Mouse (Mus musculus): ENCODE measurements around the gene Zan. TPM values are rescaled to one million over a fixed set of nuclear protein-coding genes. Genes with fewer than 3 reads are reported as not detected.

The Zan gene
- polyA plus RNA-seq, 1 experiment from 2014 or later = 0.17 TPM

DNA sequence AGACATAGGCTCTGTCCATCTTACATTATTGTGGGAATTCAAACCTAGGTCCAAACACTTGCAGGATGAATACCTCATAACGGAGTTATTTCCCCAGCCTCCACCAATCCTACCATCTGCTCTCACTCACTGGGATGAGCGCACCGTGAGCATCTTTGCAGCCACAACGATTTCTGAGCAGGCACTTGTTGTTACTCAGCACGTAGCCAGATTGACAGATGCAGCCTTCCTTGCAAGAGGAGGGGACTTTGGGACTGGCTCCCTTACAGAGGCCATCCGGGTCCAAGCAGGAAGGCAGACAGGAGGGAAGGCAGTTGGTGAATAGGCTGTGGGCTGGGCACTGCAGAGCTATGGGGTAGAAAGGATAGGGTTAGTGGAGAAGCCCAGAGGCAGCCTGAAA lies 67.4 kb downstream of the Zan start:
- WGBS = 64% methylated on average over 6 of the region's 6 CpGs
- no peaks in the 10 kb centered on the region for H3K36me3 ChIP-seq
- no peaks in the 10 kb centered on the region for H3K9me3 ChIP-seq
- no peak overlapping the region for H3K27ac ChIP-seq
- no peak for ATAC-seq (ENCODE audit: insufficient number of reproducible peaks, insufficient read depth, low FRiP score, low TSS enrichment, low read depth)
- H3K4me2 ChIP-seq = no peak overlapping the region
- no peak overlapping the region for H3K9ac ChIP-seq
- H3K4me3 ChIP-seq = no peak overlapping the region
- peaks cover 11% of the 10 kb centered on the region for H3K4me1 ChIP-seq
- no peaks in the 10 kb centered on the region for H3K27me3 ChIP-seq

DNA sequence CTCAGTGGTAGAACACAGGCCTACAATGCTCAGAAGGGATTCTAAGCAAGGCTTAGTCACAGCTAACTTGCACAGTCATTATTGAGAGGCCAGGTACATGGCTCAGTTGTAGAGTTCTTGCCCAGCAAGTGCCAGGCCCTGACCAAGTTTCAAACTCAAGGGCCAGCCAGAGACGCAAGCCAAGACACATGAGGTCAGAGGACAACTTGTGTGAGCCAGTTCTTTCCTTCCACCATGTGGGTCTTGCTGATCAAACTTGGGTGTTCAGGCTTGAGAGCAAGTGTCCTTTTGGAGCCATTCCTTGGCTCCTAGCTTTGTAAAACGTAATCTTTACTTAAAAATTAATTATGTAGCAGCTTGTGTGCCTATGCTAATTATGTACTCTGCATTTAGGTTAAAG lies 72.8 kb downstream of the Zan start:
- H3K36me3 ChIP-seq = no peaks in the 10 kb centered on the region
- no peaks in the 10 kb centered on the region for H3K9me3 ChIP-seq
- no peak for ATAC-seq (ENCODE audit: insufficient number of reproducible peaks, insufficient read depth, low FRiP score, low TSS enrichment, low read depth)
- WGBS = 77% methylated on average over 2 of the region's 2 CpGs
- no peak overlapping the region for H3K9ac ChIP-seq
- no peak overlapping the region for H3K27ac ChIP-seq
- H3K4me3 ChIP-seq = no peak overlapping the region
- H3K4me2 ChIP-seq = no peak overlapping the region
- H3K4me1 ChIP-seq = peaks cover 11% of the 10 kb centered on the region
- H3K27me3 ChIP-seq = no peaks in the 10 kb centered on the region

DNA sequence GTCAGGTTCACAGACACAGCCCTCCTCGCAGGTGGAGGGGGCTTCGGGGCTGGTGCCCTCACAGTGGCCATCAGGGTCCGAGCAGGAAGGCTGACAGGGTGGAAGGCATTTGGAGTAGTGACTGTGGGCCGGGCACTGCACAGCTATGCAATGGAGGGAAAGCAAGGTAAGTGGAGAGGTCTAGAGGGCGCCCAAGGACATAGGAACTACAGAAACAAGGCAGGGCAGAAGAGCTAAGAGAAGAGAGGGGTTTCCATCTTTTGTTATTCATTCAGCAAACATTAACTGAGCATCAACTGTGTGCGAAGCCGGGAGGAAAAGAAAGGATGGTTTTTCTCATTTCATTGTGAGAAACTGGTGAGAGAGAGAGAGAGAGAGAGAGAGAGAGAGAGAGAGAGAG lies 82.4 kb downstream of the Zan start:
- 47% methylated on average over 7 of the region's 7 CpGs for WGBS
- no peaks in the 10 kb centered on the region for H3K9me3 ChIP-seq
- H3K4me1 ChIP-seq = no peaks in the 10 kb centered on the region
- no peak overlapping the region for H3K9ac ChIP-seq
- no peak overlapping the region for H3K4me3 ChIP-seq
- no peaks in the 10 kb centered on the region for H3K27me3 ChIP-seq
- H3K36me3 ChIP-seq = no peaks in the 10 kb centered on the region
- H3K27ac ChIP-seq = no peak overlapping the region
- no peak overlapping the region for H3K4me2 ChIP-seq
- no peak for ATAC-seq (ENCODE audit: insufficient number of reproducible peaks, insufficient read depth, low FRiP score, low TSS enrichment, low read depth)

DNA sequence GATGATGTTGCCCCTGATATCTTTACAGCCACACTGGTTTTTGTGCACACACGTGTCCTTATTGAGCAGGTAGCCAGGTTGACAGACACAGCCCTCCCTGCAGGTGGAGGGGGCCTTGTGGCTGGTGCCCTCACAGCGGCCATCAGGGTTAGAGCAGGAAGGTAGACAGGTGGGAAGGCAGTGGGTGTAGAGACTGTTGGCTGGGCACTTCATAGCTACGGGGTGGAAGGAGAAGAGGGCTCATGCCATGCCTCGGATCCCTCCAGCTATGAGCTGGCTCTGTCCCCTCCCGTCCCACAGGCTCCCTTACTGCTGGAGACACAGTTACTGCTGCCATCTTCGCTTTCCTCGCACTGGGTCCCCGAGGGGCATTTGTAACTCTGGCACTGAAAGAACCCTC lies 85.2 kb downstream of the Zan start:
- no peaks in the 10 kb centered on the region for H3K9me3 ChIP-seq
- no peaks in the 10 kb centered on the region for H3K4me1 ChIP-seq
- H3K4me3 ChIP-seq = no peak overlapping the region
- WGBS = 85% methylated on average over 8 of the region's 8 CpGs
- no peaks in the 10 kb centered on the region for H3K36me3 ChIP-seq
- no peak overlapping the region for H3K27ac ChIP-seq
- no peak overlapping the region for H3K9ac ChIP-seq
- ATAC-seq (ENCODE audit: insufficient number of reproducible peaks, insufficient read depth, low FRiP score, low TSS enrichment, low read depth) = no peak
- no peaks in the 10 kb centered on the region for H3K27me3 ChIP-seq
- no peak overlapping the region for H3K4me2 ChIP-seq

DNA sequence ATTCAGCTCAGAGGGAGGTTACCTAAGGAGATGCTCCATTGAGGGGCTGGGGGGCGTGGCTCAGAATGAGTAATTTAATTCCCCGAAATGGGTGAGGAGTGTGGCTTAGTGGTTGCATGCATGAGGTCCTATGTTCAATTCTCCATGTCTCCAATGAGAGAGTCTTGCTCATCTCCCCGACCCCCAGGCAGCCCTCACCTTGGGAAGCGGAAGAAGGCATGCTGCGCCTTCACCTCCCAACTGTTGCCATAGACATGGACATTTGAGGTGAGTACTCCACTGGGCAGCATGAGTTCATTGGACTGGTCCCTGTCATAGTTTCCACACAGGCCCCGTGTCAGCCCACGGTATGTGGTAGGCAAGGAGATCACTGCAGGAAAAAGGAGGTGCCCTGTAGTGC lies 90.2 kb downstream of the Zan start:
- ATAC-seq (ENCODE audit: insufficient number of reproducible peaks, insufficient read depth, low FRiP score, low TSS enrichment, low read depth) = no peak
- WGBS = 82% methylated on average over 7 of the region's 7 CpGs
- no peaks in the 10 kb centered on the region for H3K9me3 ChIP-seq

DNA sequence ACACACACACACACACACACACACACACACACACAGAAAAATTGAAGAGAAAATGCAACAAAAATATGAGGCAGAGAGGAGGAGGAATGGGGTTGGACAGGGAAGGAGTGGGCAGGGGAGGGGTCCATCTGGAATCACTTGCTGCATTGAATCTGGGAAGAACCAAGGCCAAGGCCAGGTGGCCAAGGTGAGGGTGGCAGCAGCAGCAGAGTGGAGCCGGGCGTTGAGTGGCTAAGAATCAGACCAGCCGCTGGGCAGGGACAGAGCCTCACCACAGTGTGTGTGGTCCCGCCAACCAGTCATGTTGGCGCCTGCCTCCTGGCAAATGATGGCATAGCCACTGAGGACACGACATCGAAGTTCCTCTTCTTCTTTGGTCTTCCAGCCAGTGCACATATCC lies 93.4 kb downstream of the Zan start:
- ATAC-seq (ENCODE audit: insufficient number of reproducible peaks, insufficient read depth, low FRiP score, low TSS enrichment, low read depth) = no peak
- H3K4me3 ChIP-seq = no peak overlapping the region
- H3K9me3 ChIP-seq = no peaks in the 10 kb centered on the region
- no peak overlapping the region for H3K27ac ChIP-seq
- 79% methylated on average over 7 of the region's 7 CpGs for WGBS
- peaks cover 6% of the 10 kb centered on the region; the same call in 1 of the 2 replicates for H3K4me1 ChIP-seq
- no peaks in the 10 kb centered on the region for H3K27me3 ChIP-seq
- no peak overlapping the region for H3K4me2 ChIP-seq
- H3K9ac ChIP-seq = no peak overlapping the region
- no peaks in the 10 kb centered on the region for H3K36me3 ChIP-seq

More for the DNA sequence above, 90.2 kb downstream of the Zan start:
- Histone ChIP-seq H3K27ac (no peak overlapping the region), H3K9ac (no peak overlapping the region), H3K4me3 (no peak overlapping the region), H3K4me1 (no peaks in the 10 kb centered on the region), H3K4me2 (no peak overlapping the region), H3K27me3 (no peaks in the 10 kb centered on the region), H3K36me3 (no peaks in the 10 kb centered on the region)

DNA sequence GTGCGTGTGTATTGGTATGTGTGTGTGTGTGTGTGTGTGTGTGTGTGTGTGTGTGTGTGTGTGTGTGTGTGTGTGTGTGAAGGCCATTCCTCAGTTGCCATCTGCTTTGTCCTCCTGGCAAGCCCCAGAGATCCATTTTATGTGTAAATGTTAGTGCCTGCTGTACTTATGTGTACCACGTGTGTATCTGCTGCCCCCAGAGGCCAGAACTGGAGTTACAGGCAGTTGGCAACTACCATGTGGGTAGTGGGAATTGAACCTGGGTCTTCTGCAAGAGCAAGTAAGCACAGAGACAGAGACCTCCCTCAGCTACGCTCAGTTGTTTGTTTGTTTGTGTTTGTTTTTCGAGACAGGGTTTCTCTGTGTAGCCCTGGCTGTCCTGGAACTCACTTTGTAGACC lies 95.7 kb downstream of the Zan start:
- H3K27me3 ChIP-seq = no peaks in the 10 kb centered on the region
- H3K9ac ChIP-seq = no peak overlapping the region
- H3K36me3 ChIP-seq = 0 out of 2 replicates have a peak, but pooled peaks cover under 1% of the 10 kb centered on the region
- 54% methylated on average over 4 of the region's 4 CpGs for WGBS
- no peak for ATAC-seq (ENCODE audit: insufficient number of reproducible peaks, insufficient read depth, low FRiP score, low TSS enrichment, low read depth)
- H3K4me1 ChIP-seq = peaks cover 19% of the 10 kb centered on the region; the same call in 1 of the 2 replicates
- H3K9me3 ChIP-seq = no peaks in the 10 kb centered on the region
- H3K4me2 ChIP-seq = no peak overlapping the region
- no peak overlapping the region for H3K4me3 ChIP-seq
- no peak overlapping the region for H3K27ac ChIP-seq

DNA sequence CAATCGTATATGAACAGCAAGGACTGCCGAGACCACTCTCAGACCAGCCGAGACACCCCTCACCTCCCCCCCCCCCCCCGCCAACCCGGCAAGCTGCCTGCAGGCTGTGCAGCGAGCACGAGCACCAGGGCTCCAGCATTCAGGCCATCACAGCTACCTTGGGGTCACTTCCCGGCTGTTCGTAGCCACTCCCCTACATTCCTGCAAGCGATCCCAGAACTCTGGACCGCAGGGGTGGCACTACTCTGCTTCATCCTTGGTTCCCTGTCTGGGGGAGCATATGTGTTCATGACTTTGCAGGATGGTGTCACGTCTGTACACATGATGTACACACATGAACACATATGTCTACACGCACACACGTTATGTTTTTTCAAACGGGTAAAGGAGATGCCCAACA lies 99.3 kb downstream of the Zan start:
- Histone ChIP-seq H3K9ac (no peak overlapping the region), H3K27ac (no peak overlapping the region), H3K4me1 (peaks cover 31% of the 10 kb centered on the region; the same call in 1 of the 2 replicates), H3K27me3 (no peaks in the 10 kb centered on the region), H3K36me3 (peaks cover 36% of the 10 kb centered on the region), H3K4me3 (no peak overlapping the region; the same call in 1 of the 2 replicates), H3K4me2 (peak overlapping the region; percentile 48), H3K9me3 (no peaks in the 10 kb centered on the region)
- 25% methylated on average over 12 of the region's 15 CpGs for WGBS
- ATAC-seq (ENCODE audit: insufficient number of reproducible peaks, insufficient read depth, low FRiP score, low TSS enrichment, low read depth) = no peak

DNA sequence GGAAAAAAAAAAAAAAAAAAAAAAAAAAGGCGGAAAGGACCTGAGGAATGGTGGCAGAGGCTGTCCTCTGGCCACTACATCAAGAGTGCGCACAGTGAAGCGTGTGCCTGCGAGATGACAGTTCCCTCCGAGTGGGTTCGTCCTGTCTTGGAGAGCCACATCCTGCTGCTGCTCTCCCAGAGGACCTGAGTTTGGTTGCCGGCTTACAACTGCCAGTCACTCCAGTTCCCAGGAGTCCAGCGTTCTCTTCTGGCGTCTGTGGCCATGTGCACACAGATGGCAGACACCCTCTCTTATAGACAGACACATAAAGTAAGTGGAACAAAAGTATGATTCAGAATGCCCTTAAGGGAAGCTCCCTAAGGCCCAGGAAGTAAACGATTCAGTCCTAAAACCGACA lies 99.7 kb downstream of the Zan start:
- Histone ChIP-seq H3K4me3 (peak overlapping the region; percentile 12; the same call in 1 of the 2 replicates), H3K27me3 (no peaks in the 10 kb centered on the region), H3K9me3 (no peaks in the 10 kb centered on the region), H3K36me3 (peaks cover 40% of the 10 kb centered on the region), H3K4me1 (peaks cover 31% of the 10 kb centered on the region; the same call in 1 of the 2 replicates), H3K4me2 (peak overlapping the region; percentile 48), H3K27ac (peak overlapping the region; percentile 23; the same call in 1 of the 2 replicates), H3K9ac (no peak overlapping the region)
- ATAC-seq (ENCODE audit: insufficient number of reproducible peaks, insufficient read depth, low FRiP score, low TSS enrichment, low read depth) = no peak
- WGBS = 18% methylated on average over 10 of the region's 11 CpGs

DNA sequence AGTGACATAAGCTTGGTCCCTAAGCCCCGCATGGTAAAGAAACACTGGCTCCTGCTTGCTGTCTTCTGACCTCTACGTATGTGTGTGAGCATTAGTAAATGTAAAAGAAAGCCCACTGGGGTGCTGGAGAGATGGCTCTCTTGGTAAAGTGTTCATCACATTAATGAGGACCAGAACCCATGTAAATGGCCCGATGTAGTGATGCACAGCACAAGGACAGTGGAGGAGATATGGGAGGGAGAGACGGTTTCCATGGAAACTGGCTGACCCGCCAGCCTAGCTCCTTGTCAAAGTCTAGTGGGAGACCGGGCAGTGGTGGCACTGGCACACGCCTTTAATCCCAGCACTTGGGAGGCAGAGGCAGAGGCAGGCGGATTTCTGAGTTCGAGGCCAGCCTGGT lies 100.1 kb downstream of the Zan start:
- no peak overlapping the region for H3K4me2 ChIP-seq
- H3K27me3 ChIP-seq = no peaks in the 10 kb centered on the region
- H3K9ac ChIP-seq = no peak overlapping the region
- H3K4me1 ChIP-seq = peaks cover 31% of the 10 kb centered on the region; the same call in 1 of the 2 replicates
- no peak overlapping the region for H3K27ac ChIP-seq
- H3K36me3 ChIP-seq = peaks cover 45% of the 10 kb centered on the region
- H3K9me3 ChIP-seq = no peaks in the 10 kb centered on the region
- no peak for ATAC-seq (ENCODE audit: insufficient number of reproducible peaks, insufficient read depth, low FRiP score, low TSS enrichment, low read depth)
- no peak overlapping the region for H3K4me3 ChIP-seq
- WGBS = 56% methylated on average over 9 of the region's 9 CpGs

DNA sequence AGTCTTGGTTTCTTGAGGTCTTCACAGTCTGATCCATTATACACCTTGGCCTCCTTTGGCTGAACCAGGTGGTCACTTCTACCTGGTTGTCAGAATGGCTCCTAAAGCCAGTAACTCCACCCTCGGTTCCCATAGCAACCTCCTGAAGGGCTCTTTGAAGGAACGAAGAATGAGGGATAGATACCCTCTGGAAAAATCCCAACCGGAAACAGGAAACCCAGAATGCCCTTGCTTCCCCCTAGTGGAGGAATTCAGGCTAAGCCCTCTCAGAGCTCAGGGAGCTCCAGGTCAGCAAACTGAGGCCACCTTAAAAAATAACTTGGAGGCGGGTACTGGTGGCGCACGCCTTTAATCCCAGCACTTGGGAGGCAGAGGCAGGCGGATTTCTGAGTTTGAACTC lies 100.7 kb downstream of the Zan start:
- H3K27me3 ChIP-seq = no peaks in the 10 kb centered on the region

DNA sequence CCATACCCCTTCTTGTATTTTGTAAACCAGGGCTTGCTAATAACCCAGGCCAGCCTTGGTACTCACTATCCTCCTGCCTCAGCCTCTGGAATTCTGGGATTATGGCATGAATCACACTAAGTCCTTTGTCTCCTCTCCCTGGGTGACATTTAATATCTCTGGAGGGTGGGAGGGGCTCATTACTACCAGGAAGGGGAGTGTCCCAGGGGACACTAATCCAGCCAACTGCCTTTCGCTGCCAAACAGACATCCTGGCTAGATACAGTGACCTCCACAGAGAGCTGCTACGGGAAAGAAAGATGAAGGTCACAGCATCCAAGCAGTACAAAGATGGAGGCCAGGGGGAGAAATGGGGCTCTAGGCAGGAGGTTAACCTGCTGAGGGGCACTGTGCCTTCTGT lies 101.2 kb downstream of the Zan start:
- no peaks in the 10 kb centered on the region for H3K27me3 ChIP-seq
- peaks cover 56% of the 10 kb centered on the region for H3K36me3 ChIP-seq
- no peak for ATAC-seq (ENCODE audit: insufficient number of reproducible peaks, insufficient read depth, low FRiP score, low TSS enrichment, low read depth)
- no peaks in the 10 kb centered on the region for H3K9me3 ChIP-seq
- H3K4me1 ChIP-seq = peaks cover 31% of the 10 kb centered on the region; the same call in 1 of the 2 replicates
- 31% methylated on average over 2 of the region's 2 CpGs for WGBS
- 0 out of 2 replicates have a peak overlapping the region, but pooled peaks have one; percentile 23 for H3K27ac ChIP-seq
- no peak overlapping the region for H3K4me2 ChIP-seq
- no peak overlapping the region for H3K9ac ChIP-seq
- no peak overlapping the region for H3K4me3 ChIP-seq

More for the DNA sequence above, 100.7 kb downstream of the Zan start:
- WGBS = 32% methylated on average over 7 of the region's 7 CpGs
- Histone ChIP-seq H3K9ac (no peak overlapping the region), H3K4me3 (no peak overlapping the region), H3K4me1 (peaks cover 31% of the 10 kb centered on the region; the same call in 1 of the 2 replicates), H3K36me3 (peaks cover 50% of the 10 kb centered on the region), H3K4me2 (no peak overlapping the region), H3K9me3 (no peaks in the 10 kb centered on the region), H3K27ac (no peak overlapping the region)
- no peak; the same call in 1 of the 2 replicates for ATAC-seq (ENCODE audit: insufficient number of reproducible peaks, insufficient read depth, low FRiP score, low TSS enrichment, low read depth)
